Mouse (Mus musculus): ENCODE results near the gene Stpg3. TPM values are rescaled to one million over a fixed set of nuclear protein-coding genes. Genes with fewer than 3 reads are reported as not detected.

Gene Stpg3
- polyA plus RNA-seq, 1 experiment from 2014 or later, result not detected

GRCm38 (mm10) chr2:25246183-25247072, 32.0 kb upstream of the Stpg3 start, which contains the start of gene AL732309.1:
AL732309.1 (minus strand) TSS chr2:25246863.
- Histone ChIP-seq H3K9me3 (no peaks in the 10 kb centered on the region), H3K27me3 (peaks cover 31% of the 10 kb centered on the region), H3K4me2 (no peak within 1 kb of the TSS), H3K9ac (replicated peaks) (no peak within 1 kb of the TSS; the same call in 1 of the 2 replicates), H3K4me1 (replicated peaks) (peaks cover 13% of the 10 kb centered on the region), H3K4me3 (replicated peaks) (no peak within 1 kb of the TSS), H3K27ac (no peak within 1 kb of the TSS), H3K36me3 (peaks cover 60% of the 10 kb centered on the region)
- no peak for ATAC-seq (ENCODE audit: insufficient number of reproducible peaks, insufficient read depth, low FRiP score, low TSS enrichment, low read depth)
- WGBS, result 84% methylated on average over 10 of the region's 10 CpGs

- peaks cover 43% of the 10 kb centered on the region for H3K27me3 ChIP-seq
- no peak overlapping the region for H3K27ac ChIP-seq
- H3K4me3 ChIP-seq (replicated peaks), result no peak overlapping the region
- H3K4me2 ChIP-seq, result no peak overlapping the region
- ATAC-seq (ENCODE audit: insufficient number of reproducible peaks, insufficient read depth, low FRiP score, low TSS enrichment, low read depth), result no peak
- WGBS, result 91% methylated on average over 4 of the region's 4 CpGs
- H3K4me1 ChIP-seq (replicated peaks), result peaks cover 24% of the 10 kb centered on the region
- no peak overlapping the region for H3K9ac ChIP-seq (replicated peaks)
- H3K9me3 ChIP-seq, result no peaks in the 10 kb centered on the region
- H3K36me3 ChIP-seq, result peaks cover 37% of the 10 kb centered on the region; the same call in 1 of the 2 replicates
Observed at GRCm38 (mm10) chr2:25244144-25244543, 29.7 kb upstream of the Stpg3 start.

GRCm38 (mm10) chr2:25243342-25243741, 28.9 kb upstream of the Stpg3 start:
- Histone ChIP-seq H3K9ac (replicated peaks) (no peak overlapping the region), H3K27ac (no peak overlapping the region), H3K9me3 (no peaks in the 10 kb centered on the region), H3K4me1 (replicated peaks) (peaks cover 24% of the 10 kb centered on the region), H3K27me3 (peaks cover 48% of the 10 kb centered on the region), H3K4me3 (replicated peaks) (no peak overlapping the region), H3K4me2 (no peak overlapping the region), H3K36me3 (peaks cover 29% of the 10 kb centered on the region; the same call in 1 of the 2 replicates)
- no peak for ATAC-seq (ENCODE audit: insufficient number of reproducible peaks, insufficient read depth, low FRiP score, low TSS enrichment, low read depth)
- WGBS, result 78% methylated on average over 8 of the region's 8 CpGs

GRCm38 (mm10) chr2:25242101-25242506, 27.7 kb upstream of the Stpg3 start, which contains the start of the genes Rnf208 and Cysrt1:
Rnf208 (plus strand) TSS chr2:25242255.
Cysrt1 (minus strand) TSS chr2:25242452.
- WGBS, result 0% methylated on average over 57 of the region's 59 CpGs
- H3K9ac ChIP-seq (replicated peaks), result peak within 1 kb of the TSS; percentile 67
- H3K36me3 ChIP-seq, result peaks cover 17% of the 10 kb centered on the region; the same call in 1 of the 2 replicates
- no peak within 1 kb of the TSS for H3K27ac ChIP-seq
- peak within 1 kb of the TSS; percentile 96 for H3K4me2 ChIP-seq
- H3K9me3 ChIP-seq, result no peaks in the 10 kb centered on the region
- peak within 1 kb of the TSS; percentile 56 for H3K4me3 ChIP-seq (replicated peaks)
- no peak for ATAC-seq (ENCODE audit: insufficient number of reproducible peaks, insufficient read depth, low FRiP score, low TSS enrichment, low read depth)
- H3K4me1 ChIP-seq (replicated peaks), result peaks cover 24% of the 10 kb centered on the region
- peaks cover 56% of the 10 kb centered on the region for H3K27me3 ChIP-seq

GRCm38 (mm10) chr2:25241438-25241775, 27.0 kb upstream of the Stpg3 start:
- Histone ChIP-seq H3K27me3 (peaks cover 59% of the 10 kb centered on the region), H3K36me3 (peaks cover 14% of the 10 kb centered on the region; the same call in 1 of the 2 replicates), H3K9ac (replicated peaks) (0 out of 2 replicates have a peak overlapping the region, but pooled peaks have one; percentile 67), H3K9me3 (no peaks in the 10 kb centered on the region), H3K27ac (no peak overlapping the region), H3K4me2 (peak overlapping the region; percentile 96), H3K4me3 (replicated peaks) (peak overlapping the region; percentile 56), H3K4me1 (replicated peaks) (peaks cover 24% of the 10 kb centered on the region)
- ATAC-seq (ENCODE audit: insufficient number of reproducible peaks, insufficient read depth, low FRiP score, low TSS enrichment, low read depth), result peak; percentile 28; the same call in 1 of the 2 replicates
- 14% methylated on average over 6 of the region's 6 CpGs for WGBS

- H3K27ac ChIP-seq, result no peak overlapping the region
- no peaks in the 10 kb centered on the region for H3K9me3 ChIP-seq
- peaks cover 24% of the 10 kb centered on the region for H3K4me1 ChIP-seq (replicated peaks)
- peak; percentile 79 for ATAC-seq (ENCODE audit: insufficient number of reproducible peaks, insufficient read depth, low FRiP score, low TSS enrichment, low read depth)
- peaks cover 8% of the 10 kb centered on the region; the same call in 1 of the 2 replicates for H3K36me3 ChIP-seq
- peaks cover 64% of the 10 kb centered on the region for H3K27me3 ChIP-seq
- H3K9ac ChIP-seq (replicated peaks), result peak overlapping the region; percentile 38; the same call in 1 of the 2 replicates
- WGBS, result 2% methylated on average over 29 of the region's 29 CpGs
- peak overlapping the region; percentile 56 for H3K4me3 ChIP-seq (replicated peaks)
- peak overlapping the region; percentile 96 for H3K4me2 ChIP-seq
Observed at GRCm38 (mm10) chr2:25240723-25241437, 26.4 kb upstream of the Stpg3 start.

GRCm38 (mm10) chr2:25240310-25240709, 25.9 kb upstream of the Stpg3 start:
- ATAC-seq (ENCODE audit: insufficient number of reproducible peaks, insufficient read depth, low FRiP score, low TSS enrichment, low read depth), result no peak
- peak overlapping the region; percentile 38; the same call in 1 of the 2 replicates for H3K9ac ChIP-seq (replicated peaks)
- peaks cover 24% of the 10 kb centered on the region for H3K4me1 ChIP-seq (replicated peaks)
- H3K36me3 ChIP-seq, result peaks cover 3% of the 10 kb centered on the region; the same call in 1 of the 2 replicates
- 52% methylated on average over 8 of the region's 8 CpGs for WGBS
- peak overlapping the region; percentile 96 for H3K4me2 ChIP-seq
- H3K4me3 ChIP-seq (replicated peaks), result peak overlapping the region; percentile 56
- H3K27ac ChIP-seq, result no peak overlapping the region
- H3K27me3 ChIP-seq, result peaks cover 66% of the 10 kb centered on the region
- no peaks in the 10 kb centered on the region for H3K9me3 ChIP-seq

GRCm38 (mm10) chr2:25239766-25240165, 25.3 kb upstream of the Stpg3 start:
- no peak overlapping the region for H3K27ac ChIP-seq
- H3K9ac ChIP-seq (replicated peaks), result no peak overlapping the region
- H3K36me3 ChIP-seq, result no peaks in the 10 kb centered on the region
- H3K4me3 ChIP-seq (replicated peaks), result no peak overlapping the region
- peaks cover 24% of the 10 kb centered on the region for H3K4me1 ChIP-seq (replicated peaks)
- no peak overlapping the region for H3K4me2 ChIP-seq
- no peak for ATAC-seq (ENCODE audit: insufficient number of reproducible peaks, insufficient read depth, low FRiP score, low TSS enrichment, low read depth)
- no peaks in the 10 kb centered on the region for H3K9me3 ChIP-seq
- 85% methylated on average over 3 of the region's 3 CpGs for WGBS
- peaks cover 67% of the 10 kb centered on the region for H3K27me3 ChIP-seq

GRCm38 (mm10) chr2:25238106-25238505, 23.7 kb upstream of the Stpg3 start:
- no peak overlapping the region for H3K4me3 ChIP-seq (replicated peaks)
- peaks cover 70% of the 10 kb centered on the region for H3K27me3 ChIP-seq
- no peak overlapping the region for H3K4me2 ChIP-seq
- no peaks in the 10 kb centered on the region for H3K9me3 ChIP-seq
- H3K27ac ChIP-seq, result no peak overlapping the region
- ATAC-seq (ENCODE audit: insufficient number of reproducible peaks, insufficient read depth, low FRiP score, low TSS enrichment, low read depth), result no peak
- peaks cover 24% of the 10 kb centered on the region for H3K4me1 ChIP-seq (replicated peaks)
- H3K36me3 ChIP-seq, result no peaks in the 10 kb centered on the region
- H3K9ac ChIP-seq (replicated peaks), result no peak overlapping the region

- no peaks in the 10 kb centered on the region for H3K9me3 ChIP-seq
- peaks cover 21% of the 10 kb centered on the region for H3K4me1 ChIP-seq (replicated peaks)
- H3K4me3 ChIP-seq (replicated peaks), result no peak overlapping the region
- no peak overlapping the region for H3K4me2 ChIP-seq
- no peaks in the 10 kb centered on the region for H3K36me3 ChIP-seq
- no peak overlapping the region for H3K9ac ChIP-seq (replicated peaks)
- WGBS, result 63% methylated on average over 4 of the region's 4 CpGs
- H3K27me3 ChIP-seq, result peaks cover 69% of the 10 kb centered on the region
- no peak for ATAC-seq (ENCODE audit: insufficient number of reproducible peaks, insufficient read depth, low FRiP score, low TSS enrichment, low read depth)
- no peak overlapping the region for H3K27ac ChIP-seq
Observed at GRCm38 (mm10) chr2:25237522-25237921, 23.1 kb upstream of the Stpg3 start.

- H3K27me3 ChIP-seq, result peaks cover 69% of the 10 kb centered on the region
- H3K9ac ChIP-seq (replicated peaks), result no peak within 1 kb of the TSS
- H3K4me2 ChIP-seq, result no peak within 1 kb of the TSS
- H3K4me1 ChIP-seq (replicated peaks), result peaks cover 13% of the 10 kb centered on the region
- no peak within 1 kb of the TSS for H3K4me3 ChIP-seq (replicated peaks)
- H3K9me3 ChIP-seq, result no peaks in the 10 kb centered on the region
- H3K27ac ChIP-seq, result no peak within 1 kb of the TSS
- 38% methylated on average over 8 of the region's 8 CpGs for WGBS
- H3K36me3 ChIP-seq, result no peaks in the 10 kb centered on the region
- ATAC-seq (ENCODE audit: insufficient number of reproducible peaks, insufficient read depth, low FRiP score, low TSS enrichment, low read depth), result no peak
Observed at GRCm38 (mm10) chr2:25236614-25237013, 22.2 kb upstream of the Stpg3 start, which contains the start of gene Rnf224. Rnf224 (minus strand) TSS chr2:25236787.

Data from limb, embryonic 12.5 days (tissue).